Mouse (Mus musculus) gastrocnemius, postnatal 14 days (tissue): ENCODE data around the gene Rpl3l. TPM values are rescaled to one million over a fixed set of nuclear protein-coding genes. Genes with fewer than 3 reads are reported as not detected.

Experiments
- DNase-seq: peaks from one replicate; pipeline ENCODE4 v3.0.0; 2021; ENCODE audit warnings: mixed read lengths
- intact Hi-C: fragments of 180-260 bp; cut with DNase I; formaldehyde crosslinking; loops from one replicate; pipeline ENCODE4 v1.15.1; 2025; ENCODE audit warnings: low total_unique reads
- total RNA-seq, 2 experiments: library from RNA; stranded (reverse); gene quantifications; 2 replicates each; pipeline ENCODE4 v1.2.3; 2021

Rpl3l gene
- total RNA-seq, 2 experiments from 2014 or later, result 781 to 864 TPM

- intact Hi-C loops, result no loop called here
Observed at GRCm38 (mm10) chr17:24737135-24737810, 9.7 kb downstream of the Rpl3l start.

GRCm38 (mm10) chr17:24738238-24738637 is 10.6 kb downstream of the Rpl3l start:
- intact Hi-C loops, result no loop called here
- DNase-seq, result no peak

More at GRCm38 (mm10) chr17:24737135-24737810, 9.7 kb downstream of the Rpl3l start:
- DNase-seq, result no peak

GRCm38 (mm10) chr17:24739926-24740325 is 12.3 kb downstream of the Rpl3l start:
- intact Hi-C loops, result loop anchor here (5.0 kb wide), 1 partner anchor 142 kb away; no protein-coding TSS in a partner anchor
- no peak for DNase-seq

- no peak for DNase-seq
- intact Hi-C loops, result loop anchor here (5.0 kb wide), 1 partner anchor 140 kb away; no protein-coding TSS in a partner anchor
Observed at GRCm38 (mm10) chr17:24742307-24742706, 14.7 kb downstream of the Rpl3l start.

GRCm38 (mm10) chr17:24743896-24744295 is 16.3 kb downstream of the Rpl3l start:
- intact Hi-C loops, result loop anchor here (5.0 kb wide), 1 partner anchor 138 kb away; no protein-coding TSS in a partner anchor
- DNase-seq, result no peak

- intact Hi-C loops, result loop anchor here (5.0 kb wide), 1 partner anchor 138 kb away; no protein-coding TSS in a partner anchor
- no peak for DNase-seq
Observed at GRCm38 (mm10) chr17:24744381-24744780, 16.8 kb downstream of the Rpl3l start.

GRCm38 (mm10) chr17:24745526-24746497 is 18.2 kb downstream of the Rpl3l start:
- intact Hi-C loops, result loop anchor here (5.0 kb wide), 1 partner anchor 71 kb away; no protein-coding TSS in a partner anchor
- peak; percentile 78 for DNase-seq

GRCm38 (mm10) chr17:24746986-24747385 is 19.4 kb downstream of the Rpl3l start:
- intact Hi-C loops, result loop anchor here (5.0 kb wide), 1 partner anchor 70 kb away; no protein-coding TSS in a partner anchor

GRCm38 (mm10) chr17:24751528-24751927 is 23.9 kb downstream of the Rpl3l start:
- no peak for DNase-seq
- intact Hi-C loops, result no loop called here

More at GRCm38 (mm10) chr17:24746986-24747385, 19.4 kb downstream of the Rpl3l start:
- no peak for DNase-seq

- intact Hi-C loops, result no loop called here
Observed at GRCm38 (mm10) chr17:24752415-24753394, 25.1 kb downstream of the Rpl3l start, which contains the start of gene Hs3st6. Gene Hs3st6, plus strand, starts transcription at chr17:24752988.

GRCm38 (mm10) chr17:24757394-24757793 is 29.8 kb downstream of the Rpl3l start:
- intact Hi-C loops, result no loop called here
- DNase-seq, result no peak

More at GRCm38 (mm10) chr17:24752415-24753394, 25.1 kb downstream of the Rpl3l start, which contains the start of gene Hs3st6:
- no peak for DNase-seq

- intact Hi-C loops, result no loop called here
Observed at GRCm38 (mm10) chr17:24761121-24761520, 33.5 kb downstream of the Rpl3l start.

GRCm38 (mm10) chr17:24765016-24765905 is 37.6 kb downstream of the Rpl3l start:
- DNase-seq, result no peak
- intact Hi-C loops, result no loop called here

More at GRCm38 (mm10) chr17:24761121-24761520, 33.5 kb downstream of the Rpl3l start:
- no peak for DNase-seq

GRCm38 (mm10) chr17:24766266-24766875 is 38.8 kb downstream of the Rpl3l start:
- no peak for DNase-seq
- intact Hi-C loops, result no loop called here

- DNase-seq, result no peak
- intact Hi-C loops, result no loop called here
Observed at GRCm38 (mm10) chr17:24769146-24769545, 41.5 kb downstream of the Rpl3l start.

GRCm38 (mm10) chr17:24773241-24773640 is 45.6 kb downstream of the Rpl3l start:
- intact Hi-C loops, result no loop called here
- no peak for DNase-seq

- intact Hi-C loops, result no loop called here
- no peak for DNase-seq
Observed at GRCm38 (mm10) chr17:24775173-24775572, 47.6 kb downstream of the Rpl3l start.
